Mouse (Mus musculus): ENCODE data around the gene Irs2.

DNA sequence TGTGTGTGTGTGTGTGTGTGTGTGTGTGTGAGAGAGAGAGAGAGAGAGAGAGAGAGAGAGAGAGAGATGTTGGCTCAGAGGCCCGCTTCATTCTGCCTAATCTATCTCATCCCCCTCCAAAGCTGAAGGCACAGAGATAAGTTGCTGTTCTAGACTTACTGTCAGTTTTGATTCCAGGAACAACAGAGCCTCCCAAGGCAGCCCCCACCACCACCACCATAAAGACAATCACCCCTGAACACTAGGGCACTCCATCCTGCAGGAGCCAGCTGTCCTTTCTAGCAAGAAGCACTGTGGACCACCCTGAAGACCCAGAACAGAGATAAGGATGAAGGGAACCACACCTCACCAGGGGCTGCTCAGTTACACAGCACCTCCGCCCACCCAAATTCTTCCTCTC, 12.0 kb downstream of the Irs2 start:
- TF ChIP-seq TAL1 (IDR thresholded peaks at IDR 0.05; ENCODE audit: low read length): no peak
- no peak for TF ChIP-seq GATA1 (IDR thresholded peaks at IDR 0.05; ENCODE audit: low read length)
